Mouse (Mus musculus): ENCODE measurements around the gene Zbtb20. TPM values are rescaled to one million over a fixed set of nuclear protein-coding genes. Genes with fewer than 3 reads are reported as not detected.

Gene Zbtb20
- total and polyA plus RNA-seq, 3 experiments: 1.8 to 18.1 (median 6.6) TPM

GRCm38 (mm10) chr16:43080403-43080802 is 204.7 kb downstream of the Zbtb20 start:
- no peaks in the 10 kb centered on the region for H3K36me3 ChIP-seq (replicated peaks)
- H3K27me3 ChIP-seq (ENCODE audit: insufficient read depth, low read length): no peaks in the 10 kb centered on the region
- no peaks in the 10 kb centered on the region for H3K4me1 ChIP-seq (ENCODE audit: insufficient read depth, low read depth, low read length)
- no peak for TF ChIP-seq GATA1 (IDR thresholded peaks at IDR 0.05; ENCODE audit: borderline replicate concordance, low read length)
- TF ChIP-seq TAL1 (conservative IDR thresholded peaks at IDR 0.05; ENCODE audit: low read depth, low read length): no peak
- H3K9me3 ChIP-seq (replicated peaks): no peaks in the 10 kb centered on the region
- no peak overlapping the region for H3K4me3 ChIP-seq (ENCODE audit: low read depth, low read length)
- DNase-seq (ENCODE audit: low spot score): no peak
- no peak for ATAC-seq (ENCODE audit: extremely low read depth, insufficient number of reproducible peaks, low FRiP score, poor library complexity, severe bottlenecking)

- Histone ChIP-seq H3K4me1 (ENCODE audit: insufficient read depth, low read depth, low read length) (no peaks in the 10 kb centered on the region), H3K4me3 (ENCODE audit: low read depth, low read length) (no peak overlapping the region), H3K36me3 (replicated peaks) (no peaks in the 10 kb centered on the region), H3K27me3 (ENCODE audit: insufficient read depth, low read length) (no peaks in the 10 kb centered on the region), H3K9me3 (replicated peaks) (no peaks in the 10 kb centered on the region)
- DNase-seq (ENCODE audit: low spot score) (no peak), ATAC-seq (ENCODE audit: extremely low read depth, insufficient number of reproducible peaks, low FRiP score, poor library complexity, severe bottlenecking) (no peak)
- no peak for TF ChIP-seq POLR2AphosphoS5 (IDR thresholded peaks at IDR 0.05; ENCODE audit: insufficient replicate concordance, low read depth, low read length)
- TF ChIP-seq GATA2 (IDR thresholded peaks at IDR 0.05; ENCODE audit: borderline replicate concordance, low read depth, low read length): no peak
- no peak for TF ChIP-seq TAL1 (conservative IDR thresholded peaks at IDR 0.05; ENCODE audit: low read depth, low read length)
- no peak for TF ChIP-seq CTCF (IDR thresholded peaks at IDR 0.05; ENCODE audit: low read depth, low read length)
- no peak for TF ChIP-seq GATA1 (IDR thresholded peaks at IDR 0.05; ENCODE audit: borderline replicate concordance, low read length)
Measured at GRCm38 (mm10) chr16:43080923-43081702, 205.4 kb downstream of the Zbtb20 start.

- no peak for ATAC-seq (ENCODE audit: extremely low read depth, insufficient number of reproducible peaks, low FRiP score, poor library complexity, severe bottlenecking)
Measured at GRCm38 (mm10) chr16:43081995-43082394, 206.3 kb downstream of the Zbtb20 start.

GRCm38 (mm10) chr16:43082801-43083200 is 207.1 kb downstream of the Zbtb20 start:
- no peaks in the 10 kb centered on the region for H3K36me3 ChIP-seq (replicated peaks)
- H3K27me3 ChIP-seq (ENCODE audit: insufficient read depth, low read length): no peaks in the 10 kb centered on the region
- ATAC-seq (ENCODE audit: extremely low read depth, insufficient number of reproducible peaks, low FRiP score, poor library complexity, severe bottlenecking) (no peak), DNase-seq (ENCODE audit: low spot score) (no peak)
- no peaks in the 10 kb centered on the region for H3K4me1 ChIP-seq (ENCODE audit: insufficient read depth, low read depth, low read length)
- no peaks in the 10 kb centered on the region for H3K9me3 ChIP-seq (replicated peaks)
- TF ChIP-seq CTCF (IDR thresholded peaks at IDR 0.05; ENCODE audit: low read depth, low read length) (no peak), GATA1 (IDR thresholded peaks at IDR 0.05; ENCODE audit: borderline replicate concordance, low read length) (no peak), TAL1 (conservative IDR thresholded peaks at IDR 0.05; ENCODE audit: low read depth, low read length) (no peak), POLR2AphosphoS5 (IDR thresholded peaks at IDR 0.05; ENCODE audit: insufficient replicate concordance, low read depth, low read length) (no peak), GATA2 (IDR thresholded peaks at IDR 0.05; ENCODE audit: borderline replicate concordance, low read depth, low read length) (no peak)
- H3K4me3 ChIP-seq (ENCODE audit: low read depth, low read length): no peak overlapping the region

More at GRCm38 (mm10) chr16:43081995-43082394, 206.3 kb downstream of the Zbtb20 start:
- Histone ChIP-seq H3K4me3 (ENCODE audit: low read depth, low read length) (no peak overlapping the region), H3K27me3 (ENCODE audit: insufficient read depth, low read length) (no peaks in the 10 kb centered on the region), H3K36me3 (replicated peaks) (no peaks in the 10 kb centered on the region), H3K9me3 (replicated peaks) (no peaks in the 10 kb centered on the region), H3K4me1 (ENCODE audit: insufficient read depth, low read depth, low read length) (no peaks in the 10 kb centered on the region)
- DNase-seq (ENCODE audit: low spot score): no peak
- TF ChIP-seq GATA1 (IDR thresholded peaks at IDR 0.05; ENCODE audit: borderline replicate concordance, low read length) (no peak), CTCF (IDR thresholded peaks at IDR 0.05; ENCODE audit: low read depth, low read length) (no peak), GATA2 (IDR thresholded peaks at IDR 0.05; ENCODE audit: borderline replicate concordance, low read depth, low read length) (no peak), TAL1 (conservative IDR thresholded peaks at IDR 0.05; ENCODE audit: low read depth, low read length) (no peak), POLR2AphosphoS5 (IDR thresholded peaks at IDR 0.05; ENCODE audit: insufficient replicate concordance, low read depth, low read length) (no peak)

- no peaks in the 10 kb centered on the region for H3K36me3 ChIP-seq (replicated peaks)
- no peaks in the 10 kb centered on the region for H3K27me3 ChIP-seq (ENCODE audit: insufficient read depth, low read length)
- no peak for TF ChIP-seq GATA1 (IDR thresholded peaks at IDR 0.05; ENCODE audit: borderline replicate concordance, low read length)
- no peak for TF ChIP-seq POLR2AphosphoS5 (IDR thresholded peaks at IDR 0.05; ENCODE audit: insufficient replicate concordance, low read depth, low read length)
- no peak for TF ChIP-seq TAL1 (conservative IDR thresholded peaks at IDR 0.05; ENCODE audit: low read depth, low read length)
- TF ChIP-seq CTCF (IDR thresholded peaks at IDR 0.05; ENCODE audit: low read depth, low read length): no peak
- no peak for TF ChIP-seq GATA2 (IDR thresholded peaks at IDR 0.05; ENCODE audit: borderline replicate concordance, low read depth, low read length)
- H3K4me3 ChIP-seq (ENCODE audit: low read depth, low read length): no peak overlapping the region
- no peaks in the 10 kb centered on the region for H3K4me1 ChIP-seq (ENCODE audit: insufficient read depth, low read depth, low read length)
- no peak for DNase-seq (ENCODE audit: low spot score)
- no peaks in the 10 kb centered on the region for H3K9me3 ChIP-seq (replicated peaks)
- ATAC-seq (ENCODE audit: extremely low read depth, insufficient number of reproducible peaks, low FRiP score, poor library complexity, severe bottlenecking): no peak
Measured at GRCm38 (mm10) chr16:43090188-43090587, 214.5 kb downstream of the Zbtb20 start.

GRCm38 (mm10) chr16:43094161-43094560 is 218.5 kb downstream of the Zbtb20 start:
- no peaks in the 10 kb centered on the region for H3K9me3 ChIP-seq (replicated peaks)
- H3K4me1 ChIP-seq (ENCODE audit: insufficient read depth, low read depth, low read length): no peaks in the 10 kb centered on the region
- no peak for TF ChIP-seq TAL1 (conservative IDR thresholded peaks at IDR 0.05; ENCODE audit: low read depth, low read length)
- TF ChIP-seq CTCF (IDR thresholded peaks at IDR 0.05; ENCODE audit: low read depth, low read length): no peak
- no peak for TF ChIP-seq POLR2AphosphoS5 (IDR thresholded peaks at IDR 0.05; ENCODE audit: insufficient replicate concordance, low read depth, low read length)
- TF ChIP-seq GATA2 (IDR thresholded peaks at IDR 0.05; ENCODE audit: borderline replicate concordance, low read depth, low read length): no peak
- no peak for TF ChIP-seq GATA1 (IDR thresholded peaks at IDR 0.05; ENCODE audit: borderline replicate concordance, low read length)
- DNase-seq (ENCODE audit: low spot score) (no peak), ATAC-seq (ENCODE audit: extremely low read depth, insufficient number of reproducible peaks, low FRiP score, poor library complexity, severe bottlenecking) (no peak)
- H3K36me3 ChIP-seq (replicated peaks): no peaks in the 10 kb centered on the region
- H3K4me3 ChIP-seq (ENCODE audit: low read depth, low read length): no peak overlapping the region
- no peaks in the 10 kb centered on the region for H3K27me3 ChIP-seq (ENCODE audit: insufficient read depth, low read length)

All from G1E (cell line).